In genomic region chr1:178540247-178540646, GRCm38 (mm10) we compare ENCODE assay signal across 15 mouse cellular contexts.
"Had no signal": no experiment of that assay in that cellular context is flagged by ENCODE, and none has a peak within 500 bp of the region (broad histone marks: within the 10 kb centered on the region; RNA-seq: fewer than 3 reads in every experiment).

No protein-coding gene starts in this region.

- H3K27ac ChIP-seq: midbrain, embryonic 10.5 days; midbrain, embryonic 12.5 days; neural tube, embryonic 12.5 days; stomach, embryonic 15.5 days; stomach, postnatal 0 days had no signal

- H3K36me3 ChIP-seq: midbrain, embryonic 10.5 days; midbrain, embryonic 12.5 days; neural tube, embryonic 12.5 days; stomach, embryonic 15.5 days had no signal

- ATAC-seq: midbrain, embryonic 16.5 days had no signal

- H3K4me1 ChIP-seq: midbrain, embryonic 10.5 days; midbrain, embryonic 12.5 days; neural tube, embryonic 12.5 days; stomach, embryonic 15.5 days had no signal

- H3K4me3 ChIP-seq: midbrain, embryonic 10.5 days; midbrain, embryonic 12.5 days; neural tube, embryonic 12.5 days; stomach, embryonic 15.5 days had no signal

- DNase-seq: lung, adult 18-20 months; lung, embryonic 14.5 days; lung, postnatal 10 days; lung, postnatal 4 days; midbrain, embryonic 14.5 days; right cerebral cortex, postnatal 14 days; thymus, adult 2 months; thymus, postnatal 25 days; thymus, postnatal 4 days had no signal

- H3K27me3 ChIP-seq: midbrain, embryonic 12.5 days; neural tube, embryonic 12.5 days; stomach, embryonic 15.5 days had no signal

- H3K9ac ChIP-seq: lung, embryonic 14.5 days; midbrain, embryonic 12.5 days; neural tube, embryonic 12.5 days; stomach, embryonic 15.5 days had no signal

- H3K4me2 ChIP-seq: lung, embryonic 14.5 days; midbrain, embryonic 12.5 days; neural tube, embryonic 12.5 days; stomach, embryonic 15.5 days had no signal

- H3K9me3 ChIP-seq: neural tube, embryonic 12.5 days; stomach, embryonic 15.5 days had no signal
